8 mouse cellular contexts compared by ENCODE assay signal in genomic region chr13:105293781-105294667, GRCm38 (mm10). TPM values are rescaled to one million over a fixed set of nuclear protein-coding genes. Genes with fewer than 3 reads are reported as not detected.
DNase-seq lines count a peak whose midpoint lies in the region; ATAC-seq and TF ChIP-seq lines count a peak whose summit lies in the region.

No protein-coding gene starts in this region.

- H3K9me3 ChIP-seq in ES-E14 (ENCODE audit: control insufficient read depth, insufficient read depth, low read depth, low read length): no peaks in the 10 kb centered on the region
- no peaks in the 10 kb centered on the region for H3K9me3 ChIP-seq in forebrain, embryonic 12.5 days

- no peak for TF ChIP-seq POLR2A in lung, adult 2 months (IDR thresholded peaks at IDR 0.05; ENCODE audit: borderline replicate concordance, extremely low read depth, low read depth, low read length)
- TF ChIP-seq POLR2A in olfactory bulb, adult 2 months (IDR thresholded peaks at IDR 0.05; ENCODE audit: insufficient read depth, low read depth, low read length): 0 out of 2 replicates have a peak, but pooled peaks have one; percentile 32

- peak; percentile 91 for ATAC-seq in forebrain, embryonic 12.5 days (ENCODE audit: low FRiP score)
- ATAC-seq in hematopoietic stem cell, adult 5-6 weeks (replicated peaks in 1 of 2; ENCODE audit: insufficient read depth in 1 of 2, low FRiP score in 2 of 2, low TSS enrichment in 1 of 2, low read depth in 1 of 2, poor library complexity in 2 of 2, severe bottlenecking in 2 of 2): peak; percentile 8 to 29; a peak in 1 of 4 replicates

- peak overlapping the region; percentile 83 to 84 for H3K4me3 ChIP-seq in ES-E14 (ENCODE audit: insufficient read depth in 1 of 2, low read depth in 1 of 2, low read length in 2 of 2, poor library complexity in 1 of 2, severe bottlenecking in 1 of 2)
- H3K4me3 ChIP-seq in brown adipose tissue, adult 24 weeks (ENCODE audit: insufficient read depth, low read depth, low read length): peak overlapping the region; percentile 50
- peak overlapping the region; percentile 87 for H3K4me3 ChIP-seq in forebrain, embryonic 12.5 days (replicated peaks)
- peak overlapping the region; percentile 36 for H3K4me3 ChIP-seq in lung, adult 2 months (replicated peaks; ENCODE audit: extremely low read depth, low read depth, low read length)
- H3K4me3 ChIP-seq in olfactory bulb, adult 2 months (ENCODE audit: insufficient read depth, low read depth, low read length): peak overlapping the region; percentile 93

- peak overlapping the region; percentile 77 for H3K9ac ChIP-seq in ES-E14 (ENCODE audit: insufficient read depth, low read depth, low read length, poor library complexity, severe bottlenecking)
- peak overlapping the region; percentile 91 for H3K9ac ChIP-seq in forebrain, embryonic 12.5 days

- under 1% methylated on average over 74 of the region's 91 CpGs for WGBS in forebrain, embryonic 12.5 days
- WGBS in lung, adult 2 months: 1% methylated on average over 75 of the region's 91 CpGs
- WGBS in olfactory bulb, adult 2 months: 1% methylated on average over 91 of the region's 91 CpGs

- no peak overlapping the region for H3K27ac ChIP-seq in ES-E14 (ENCODE audit: insufficient read depth, low read depth, low read length, poor library complexity, severe bottlenecking)
- H3K27ac ChIP-seq in brown adipose tissue, adult 24 weeks (replicated peaks; ENCODE audit: low read depth, low read length): no peak overlapping the region
- H3K27ac ChIP-seq in forebrain, embryonic 12.5 days: peak overlapping the region; percentile 77
- H3K27ac ChIP-seq in olfactory bulb, adult 2 months (ENCODE audit: insufficient read depth, low read depth, low read length): peak overlapping the region; percentile 67

- in situ Hi-C loops in ES-E14 (cut with MboI; ENCODE audit: low sequenced_read_pairs in 2 of 2, unreplicated experiment in 2 of 2): no loop called here

- TF ChIP-seq CTCF in lung, adult 2 months (IDR thresholded peaks at IDR 0.05; ENCODE audit: insufficient read depth, low read length): no peak
- peak; percentile 19; the same call in 1 of the 2 replicates for TF ChIP-seq CTCF in olfactory bulb, adult 2 months (IDR thresholded peaks at IDR 0.05; ENCODE audit: insufficient read depth, low read depth, low read length)

- H3K4me1 ChIP-seq in ES-E14 (ENCODE audit: control insufficient read depth in 2 of 2, insufficient read depth in 2 of 2, low read length in 2 of 2, poor library complexity in 1 of 2): no peaks in the 10 kb centered on the region
- H3K4me1 ChIP-seq in brown adipose tissue, adult 24 weeks (ENCODE audit: control insufficient read depth, insufficient read depth, insufficient read length, low read length): no peaks in the 10 kb centered on the region
- H3K4me1 ChIP-seq in forebrain, embryonic 12.5 days: peaks cover 23% of the 10 kb centered on the region
- H3K4me1 ChIP-seq in lung, adult 2 months (ENCODE audit: control insufficient read depth, insufficient read depth, low read length): no peaks in the 10 kb centered on the region
- H3K4me1 ChIP-seq in olfactory bulb, adult 2 months (ENCODE audit: control insufficient read depth, insufficient read depth, low read length): peaks cover 17% of the 10 kb centered on the region

- H3K4me2 ChIP-seq in forebrain, embryonic 12.5 days: peak overlapping the region; percentile 66

- DNase-seq in ES-E14 (ENCODE audit: low read depth, low spot score): no peak
- peak; percentile 19 to 40 for DNase-seq in layer of hippocampus, adult 8-10 months (ENCODE audit: low spot score in 2 of 2)
- peak; percentile 39 for DNase-seq in lung, adult 2 months
- DNase-seq in urinary bladder, adult 2 months (ENCODE audit: low spot score): peak; percentile 56

- no peaks in the 10 kb centered on the region for H3K36me3 ChIP-seq in ES-E14 (ENCODE audit: control insufficient read depth, insufficient read depth, low read length, poor library complexity, severe bottlenecking)
- H3K36me3 ChIP-seq in forebrain, embryonic 12.5 days (replicated peaks): peaks cover 8% of the 10 kb centered on the region; the same call in 1 of the 2 replicates

- no peaks in the 10 kb centered on the region for H3K27me3 ChIP-seq in forebrain, embryonic 12.5 days

TF ChIP-seq in ES-E14, 5 proteins besides CTCF, POLR2A, EP300 and RAD21:
- TF ChIP-seq CHD2 (IDR thresholded peaks at IDR 0.05; ENCODE audit: low read depth, low read length) (no peak), HCFC1 (IDR thresholded peaks at IDR 0.05; ENCODE audit: borderline replicate concordance, insufficient read depth, low read length) (0 out of 2 replicates have a peak, but pooled peaks have one; percentile 10)

RNA-seq across cellular contexts. Expression of gene Rnf180, which starts 0.6 kb away (rescaled TPM):
- total RNA-seq in ES-E14 (2012; rRNA removed): 0.76 and 0.95 TPM in 2 replicates
- 0.92 TPM in 1 of 2 replicates, not detected in the other for polyA plus RNA-seq in brown adipose tissue, adult 24 weeks (2012; ENCODE audit: insufficient read depth, insufficient read length, missing spikeins)
- polyA plus RNA-seq in forebrain, embryonic 12.5 days (2016; fragmentation: Nextera tagmentation; extraction: Ambion mirVana): 17.9 and 19.0 TPM in 2 replicates
- 7.8 and 9.7 TPM in 2 replicates for total RNA-seq in hematopoietic stem cell, adult 5-6 weeks (2017)
- total RNA-seq in layer of hippocampus, adult 8-10 months (2022): 10 to 100 TPM; 14.7 to 20.2 (median 15.4) TPM
- 1.7 and 1.9 TPM in 2 replicates for polyA plus RNA-seq in lung, adult 2 months (2012; rRNA removed)
- not detected in 2 replicates for polyA plus RNA-seq in olfactory bulb, adult 2 months (2012; ENCODE audit: insufficient read depth, insufficient read length, low replicate concordance, missing spikeins)
- polyA plus RNA-seq in urinary bladder, adult 2 months (2012; rRNA removed): 2.8 and 2.9 TPM in 2 replicates

Comparison
In these comparisons a context has a peak if more than half of its experiments do, and no peak if none do; other contexts are left out.
1. H3K27ac ChIP-seq: peak in forebrain, embryonic 12.5 days (single experiment) and olfactory bulb, adult 2 months (single experiment); none in ES-E14 (single experiment) and brown adipose tissue, adult 24 weeks (single experiment).
2. H3K4me3 ChIP-seq: peak in every context shown above with its lines; median percentile 93 in olfactory bulb, adult 2 months; 87 in forebrain, embryonic 12.5 days; 84 in ES-E14; 50 in brown adipose tissue, adult 24 weeks; 36 in lung, adult 2 months.